Mouse (Mus musculus) stomach, embryonic 14.5 days (tissue): Measurements from ENCODE around the gene Siglecg. TPM values are rescaled to one million over a fixed set of nuclear protein-coding genes. Genes with fewer than 3 reads are reported as not detected.

Source experiments
- ATAC-seq: fragments of 200-750 bp; cut with Nextera tagmentation; 2 replicates; pipeline ENCODE4 v1.8.0; 2017; ENCODE audit warnings: low read depth, moderate TSS enrichment; ENCODE audit not compliant: insufficient number of reproducible peaks, insufficient read depth, low FRiP score
- H3K27ac ChIP-seq: fragments of 300-500 bp; sonication (generic); 2 replicates; pipeline ENCODE4 v1.5.1; 2014; ENCODE audit warnings: mild to moderate bottlenecking, low read length, moderate library complexity, mixed read lengths
- H3K27me3 ChIP-seq: fragments of 300-500 bp; sonication (generic); 2 replicates; pipeline ENCODE4 v1.6.1; 2014; ENCODE audit warnings: low read length, control low read depth, mixed read lengths; ENCODE audit not compliant: control insufficient read depth, insufficient read depth
- H3K36me3 ChIP-seq: fragments of 300-500 bp; sonication (generic); 2 replicates; pipeline ENCODE4 v1.6.1; 2014; ENCODE audit warnings: mild to moderate bottlenecking, control low read depth, low read length, moderate library complexity, mixed read lengths; ENCODE audit not compliant: control insufficient read depth, insufficient read depth
- H3K4me1 ChIP-seq: fragments of 300-500 bp; sonication (generic); 2 replicates; pipeline ENCODE4 v1.6.1; 2014; ENCODE audit warnings: low read length, control low read depth, mixed read lengths; ENCODE audit not compliant: control insufficient read depth, insufficient read depth
- H3K4me2 ChIP-seq: fragments of 300-500 bp; sonication (generic); replicated peaks from 2 replicates; pipeline ENCODE4 v1.6.1; 2014; ENCODE audit warnings: low read depth, low read length, control low read depth
- H3K4me3 ChIP-seq: fragments of 300-500 bp; sonication (generic); 2 replicates; pipeline ENCODE4 v1.5.1; 2014; ENCODE audit warnings: low read depth, low read length, control low read depth
- H3K9ac ChIP-seq: fragments of 300-500 bp; sonication (generic); replicated peaks from 2 replicates; pipeline ENCODE4 v1.6.1; 2014; ENCODE audit warnings: low read depth, mild to moderate bottlenecking, control low read depth, low read length, moderate library complexity, mixed read lengths
- H3K9me3 ChIP-seq: fragments of 300-500 bp; sonication (generic); 2 replicates; pipeline ENCODE4 v1.6.1; 2016; ENCODE audit warnings: low read depth, low read length, control low read depth; ENCODE audit not compliant: control insufficient read depth
- WGBS: fragments of 180-500 bp; shearing (Covaris S2); extraction: QIAGEN DNeasy Blood & Tissue Kit; methylation state at CpG from one replicate; pipeline ENCODE4 v1.1.7; 2014; 5-methylcytosine and 5-hydroxymethylcytosine counted together
- polyA plus RNA-seq: library from polyadenylated mRNA; unstranded; fragments of >200 nt; fragmentation: Nextera tagmentation; extraction: Ambion mirVana; gene quantifications from 2 replicates; pipeline ENCODE4 v1.2.1, GENCODE M21; 2014

Gene Siglecg
- polyA plus RNA-seq, 1 experiment from 2014 or later, result 0.19 TPM

GRCm38 (mm10) chr7:43434676-43435075, 26.7 kb downstream of the Siglecg start:
- Histone ChIP-seq H3K36me3 (no peaks in the 10 kb centered on the region), H3K9ac (no peak overlapping the region), H3K4me2 (no peak overlapping the region), H3K4me3 (no peak overlapping the region), H3K27me3 (no peaks in the 10 kb centered on the region), H3K9me3 (no peaks in the 10 kb centered on the region), H3K27ac (no peak overlapping the region), H3K4me1 (no peaks in the 10 kb centered on the region)
- ATAC-seq, result no peak
- 86% methylated on average over 5 of the region's 5 CpGs for WGBS

DNA sequence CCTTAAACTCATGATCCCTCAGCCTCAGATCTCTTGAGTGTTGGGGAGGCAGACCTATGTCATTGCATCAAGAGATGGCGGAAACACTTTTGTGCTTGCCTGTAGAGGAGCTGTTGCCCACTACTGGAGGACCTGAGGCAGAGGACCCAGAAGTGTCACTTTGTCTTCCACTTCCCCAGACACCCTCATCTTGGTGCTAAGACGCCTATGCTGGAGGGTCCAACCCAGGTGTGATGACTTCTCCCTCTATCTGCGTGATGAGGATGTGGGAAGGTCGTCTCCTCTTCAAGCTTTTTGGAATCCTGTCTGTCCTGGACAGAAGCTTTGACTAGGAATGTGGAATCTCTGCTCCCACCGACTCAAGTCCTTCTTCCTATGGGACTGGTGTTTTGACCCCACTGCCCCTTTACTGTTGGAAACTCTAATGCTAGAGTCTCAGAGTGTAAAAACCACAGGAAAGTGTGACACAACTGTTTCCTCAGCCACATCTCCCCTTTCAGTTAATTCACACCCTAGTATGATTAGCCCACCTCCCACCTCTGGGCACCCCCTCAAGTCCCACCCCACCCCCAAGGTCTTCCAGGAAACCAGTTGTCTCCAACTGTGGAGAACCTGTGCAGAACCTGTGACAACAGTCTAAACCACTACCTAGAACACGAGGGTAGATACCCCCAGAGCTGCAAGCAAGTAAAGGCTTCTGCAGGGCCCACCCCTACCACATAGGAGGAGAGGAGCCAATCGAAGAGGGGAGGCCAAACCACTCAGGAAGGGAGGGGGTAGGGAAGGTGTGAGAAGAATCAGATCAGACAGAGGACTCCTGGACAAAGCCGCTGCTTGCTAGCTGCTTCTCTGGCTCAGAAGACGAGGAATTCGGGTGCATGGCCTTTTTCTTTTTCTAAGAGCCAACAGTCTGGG, 28.6 kb downstream of the Siglecg start, which contains the start of gene Nkg7:
Nkg7 (plus strand) TSS at position 733 of the 915 bp plus-strand sequence.
- no peaks in the 10 kb centered on the region for H3K9me3 ChIP-seq
- no peaks in the 10 kb centered on the region for H3K27me3 ChIP-seq
- H3K4me1 ChIP-seq, result no peaks in the 10 kb centered on the region
- H3K9ac ChIP-seq, result no peak within 1 kb of the TSS
- no peak within 1 kb of the TSS for H3K27ac ChIP-seq
- ATAC-seq, result no peak; the same call in 1 of the 2 replicates
- H3K4me2 ChIP-seq, result no peak within 1 kb of the TSS
- H3K4me3 ChIP-seq, result no peak within 1 kb of the TSS
- WGBS, result 63% methylated on average over 10 of the region's 10 CpGs
- no peaks in the 10 kb centered on the region for H3K36me3 ChIP-seq

- WGBS, result 79% methylated on average over 4 of the region's 4 CpGs
- no peak overlapping the region for H3K4me2 ChIP-seq
- no peaks in the 10 kb centered on the region for H3K9me3 ChIP-seq
- H3K27me3 ChIP-seq, result no peaks in the 10 kb centered on the region
- no peaks in the 10 kb centered on the region for H3K36me3 ChIP-seq
- H3K4me1 ChIP-seq, result peaks cover 5% of the 10 kb centered on the region
- no peak overlapping the region for H3K4me3 ChIP-seq
- no peak overlapping the region for H3K27ac ChIP-seq
- no peak for ATAC-seq
- no peak overlapping the region for H3K9ac ChIP-seq
Measured at GRCm38 (mm10) chr7:43438611-43439010, 30.6 kb downstream of the Siglecg start.

DNA sequence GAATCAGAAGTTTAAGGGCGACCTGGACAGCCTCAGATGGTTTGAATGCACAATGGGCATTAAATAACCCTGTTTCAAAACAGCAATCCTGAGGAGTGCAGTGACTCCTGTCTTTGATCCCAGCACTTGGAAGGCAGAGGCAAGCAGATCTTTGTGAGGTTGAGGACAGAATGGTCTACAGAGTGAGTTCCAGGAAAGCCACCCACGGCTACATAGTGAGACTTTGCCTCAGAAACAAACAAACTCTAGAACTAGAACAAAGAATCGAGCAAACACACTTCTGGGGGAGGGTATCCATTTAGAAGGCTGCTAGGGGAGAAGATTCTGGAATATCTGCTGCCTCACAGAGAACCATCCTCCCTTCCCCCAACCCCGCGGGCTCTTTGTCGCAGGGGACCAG, 32.5 kb downstream of the Siglecg start, which contains the start of gene Cldnd2:
Cldnd2 (plus strand) TSS at position 301 of the 400 bp plus-strand sequence.
- no peak within 1 kb of the TSS for H3K4me2 ChIP-seq
- WGBS, result 79% methylated on average over 6 of the region's 6 CpGs
- no peak for ATAC-seq

GRCm38 (mm10) chr7:43441071-43441470, 33.1 kb downstream of the Siglecg start:
- Histone ChIP-seq H3K4me3 (no peak overlapping the region), H3K36me3 (no peaks in the 10 kb centered on the region), H3K27me3 (no peaks in the 10 kb centered on the region), H3K4me2 (no peak overlapping the region), H3K9ac (no peak overlapping the region), H3K27ac (no peak overlapping the region), H3K9me3 (no peaks in the 10 kb centered on the region), H3K4me1 (peaks cover 12% of the 10 kb centered on the region)
- ATAC-seq, result no peak
- 81% methylated on average over 3 of the region's 3 CpGs for WGBS

More for the DNA sequence above, 32.5 kb downstream of the Siglecg start, which contains the start of gene Cldnd2:
- Histone ChIP-seq H3K9me3 (no peaks in the 10 kb centered on the region), H3K27me3 (no peaks in the 10 kb centered on the region), H3K4me3 (no peak within 1 kb of the TSS), H3K36me3 (no peaks in the 10 kb centered on the region), H3K4me1 (peaks cover 12% of the 10 kb centered on the region), H3K27ac (no peak within 1 kb of the TSS), H3K9ac (no peak within 1 kb of the TSS)

DNA sequence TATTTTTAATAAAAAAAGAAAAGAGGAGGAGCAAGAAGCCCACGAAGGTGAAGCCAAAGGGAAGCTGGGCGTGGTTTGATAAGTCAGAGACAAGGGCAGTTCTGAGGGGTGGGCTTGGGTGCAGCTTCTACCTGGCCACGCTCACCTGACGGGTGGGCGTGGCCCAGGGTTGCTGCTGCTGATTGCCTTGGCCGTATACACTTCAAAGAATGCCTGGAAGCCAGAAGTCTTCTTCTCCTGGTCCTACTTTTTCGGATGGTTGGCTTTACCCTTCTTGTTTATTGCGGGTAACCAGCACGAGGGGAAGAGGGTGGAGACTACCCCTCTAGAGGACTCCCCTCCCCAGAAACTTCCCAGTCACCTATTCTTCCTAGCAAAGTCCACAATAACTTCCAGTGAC, 34.7 kb downstream of the Siglecg start:
- Histone ChIP-seq H3K4me1 (peaks cover 12% of the 10 kb centered on the region), H3K9me3 (no peaks in the 10 kb centered on the region), H3K4me3 (peak overlapping the region; percentile 53), H3K36me3 (no peaks in the 10 kb centered on the region), H3K27me3 (no peaks in the 10 kb centered on the region), H3K4me2 (peak overlapping the region; percentile 92), H3K27ac (peak overlapping the region; percentile 95), H3K9ac (peak overlapping the region; percentile 48)
- 8% methylated on average over 9 of the region's 9 CpGs for WGBS
- no peak for ATAC-seq

GRCm38 (mm10) chr7:43443126-43443916, 35.3 kb downstream of the Siglecg start:
- ATAC-seq, result peak; percentile 89
- no peaks in the 10 kb centered on the region for H3K36me3 ChIP-seq
- no peaks in the 10 kb centered on the region for H3K27me3 ChIP-seq
- no peaks in the 10 kb centered on the region for H3K9me3 ChIP-seq
- peaks cover 12% of the 10 kb centered on the region for H3K4me1 ChIP-seq
- peak overlapping the region; percentile 92 for H3K4me2 ChIP-seq
- WGBS, result under 1% methylated on average over 36 of the region's 36 CpGs
- H3K27ac ChIP-seq, result peak overlapping the region; percentile 95
- H3K9ac ChIP-seq, result peak overlapping the region; percentile 48
- H3K4me3 ChIP-seq, result peak overlapping the region; percentile 53

GRCm38 (mm10) chr7:43443917-43444293, 35.9 kb downstream of the Siglecg start, which contains the start of the genes Etfb and Gm45233:
TSS of gene Etfb (plus strand) at chr7:43444083.
TSS of gene Gm45233 (plus strand) at chr7:43444128.
- Histone ChIP-seq H3K4me1 (peaks cover 12% of the 10 kb centered on the region), H3K36me3 (no peaks in the 10 kb centered on the region), H3K4me3 (peak within 1 kb of the TSS; percentile 53), H3K4me2 (peak within 1 kb of the TSS; percentile 92), H3K27ac (peak within 1 kb of the TSS; percentile 95), H3K9ac (peak within 1 kb of the TSS; percentile 48), H3K27me3 (no peaks in the 10 kb centered on the region), H3K9me3 (no peaks in the 10 kb centered on the region)
- ATAC-seq, result peak; percentile 95
- under 1% methylated on average over 27 of the region's 27 CpGs for WGBS
